Mouse (Mus musculus) liver, embryonic 13.5 days (tissue): ENCODE measurements around the gene Alkbh6. TPM values are rescaled to one million over a fixed set of nuclear protein-coding genes. Genes with fewer than 3 reads are reported as not detected.

Experiments
- ATAC-seq: fragments of 200-750 bp; cut with Nextera tagmentation; 2 replicates; pipeline ENCODE4 v1.8.0; 2017; ENCODE audit warnings: low read depth, mild to moderate bottlenecking, moderate number of reproducible peaks, moderate library complexity
- DNase-seq: peaks from one replicate; pipeline ENCODE4 v3.0.0; 2022
- H3K27ac ChIP-seq: fragments of 300-500 bp; sonication (generic); 2 replicates; pipeline ENCODE4 v1.5.1; 2015; ENCODE audit warnings: moderate library complexity, mild to moderate bottlenecking, inconsistent platforms
- H3K27me3 ChIP-seq: fragments of 300-500 bp; sonication (generic); 2 replicates; pipeline ENCODE4 v1.6.1; 2015; ENCODE audit warnings: mild to moderate bottlenecking, inconsistent platforms
- H3K36me3 ChIP-seq: fragments of 300-500 bp; sonication (generic); 2 replicates; pipeline ENCODE4 v1.6.1; 2015; ENCODE audit warnings: mild to moderate bottlenecking, inconsistent platforms
- H3K4me1 ChIP-seq: fragments of 300-500 bp; sonication (generic); replicated peaks from 2 replicates; pipeline ENCODE4 v1.6.1; 2015; ENCODE audit warnings: inconsistent platforms
- H3K4me2 ChIP-seq: fragments of 300-500 bp; sonication (generic); 2 replicates; pipeline ENCODE4 v1.6.1; 2015; ENCODE audit warnings: inconsistent platforms, mild to moderate bottlenecking, moderate library complexity
- H3K4me3 ChIP-seq: fragments of 300-500 bp; sonication (generic); replicated peaks from 2 replicates; pipeline ENCODE4 v1.5.1; 2015; ENCODE audit warnings: mild to moderate bottlenecking, inconsistent platforms
- H3K9ac ChIP-seq: fragments of 300-500 bp; sonication (generic); 2 replicates; pipeline ENCODE4 v1.6.1; 2015; ENCODE audit warnings: mild to moderate bottlenecking, inconsistent platforms
- H3K9me3 ChIP-seq: fragments of 300-500 bp; sonication (generic); replicated peaks from 2 replicates; pipeline ENCODE4 v1.6.1; 2016; ENCODE audit warnings: inconsistent platforms
- WGBS: fragments of 180-500 bp; shearing (Covaris S2); methylation state at CpG from one replicate; pipeline ENCODE4 v1.1.7; 2015; ENCODE audit not compliant: insufficient replicate concordance; 5-methylcytosine and 5-hydroxymethylcytosine counted together
- polyA plus RNA-seq: library from polyadenylated mRNA; unstranded; fragments of >200 nt; fragmentation: Nextera tagmentation; extraction: Ambion mirVana; gene quantifications from 2 replicates; pipeline ENCODE4 v1.2.1, GENCODE M21; 2015

Gene Alkbh6
- polyA plus RNA-seq, result 17.2 and 18.9 TPM in 2 replicates

- Histone ChIP-seq H3K4me1 (peaks cover 21% of the 10 kb centered on the region), H3K9ac (peak within 1 kb of the TSS; percentile 69), H3K27ac (peak within 1 kb of the TSS; percentile 13; the same call in 1 of the 2 replicates), H3K4me2 (peak within 1 kb of the TSS; percentile 87), H3K27me3 (no peaks in the 10 kb centered on the region), H3K9me3 (no peaks in the 10 kb centered on the region), H3K4me3 (peak within 1 kb of the TSS; percentile 69), H3K36me3 (0 out of 2 replicates have a peak, but pooled peaks cover 3% of the 10 kb centered on the region)
- peak; percentile 86 for DNase-seq
- peak; percentile 100 for ATAC-seq
- WGBS, result 6% methylated on average over 27 of the region's 27 CpGs
Measured at GRCm38 (mm10) chr7:30308076-30309005, at the start of gene Alkbh6. Alkbh6 (plus strand) TSS chr7:30308717.

DNA sequence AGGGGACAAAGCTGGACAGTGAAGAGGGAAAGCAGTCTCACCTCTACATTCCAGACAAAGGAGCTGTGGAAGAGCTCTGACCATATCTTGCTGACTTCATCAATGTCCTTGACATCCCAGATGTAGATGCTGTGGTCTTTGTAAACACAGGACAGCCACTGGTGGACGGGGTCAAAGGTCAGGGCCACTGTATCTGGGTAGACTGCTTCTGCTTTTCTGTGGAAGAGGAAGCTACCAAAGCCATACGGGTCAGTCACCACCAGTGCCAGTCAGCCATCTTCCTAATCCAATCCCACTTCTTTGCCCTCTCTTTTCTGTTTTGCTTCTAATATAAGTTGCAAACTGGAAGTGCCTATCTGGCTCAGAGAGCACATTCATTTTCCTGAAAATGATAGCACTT is 43.5 kb upstream of the Alkbh6 start:
- Histone ChIP-seq H3K4me1 (no peaks in the 10 kb centered on the region), H3K4me2 (no peak overlapping the region), H3K36me3 (peaks cover 82% of the 10 kb centered on the region), H3K27me3 (no peaks in the 10 kb centered on the region), H3K9me3 (no peaks in the 10 kb centered on the region), H3K4me3 (no peak overlapping the region), H3K9ac (no peak overlapping the region), H3K27ac (no peak overlapping the region)
- DNase-seq (no peak), ATAC-seq (no peak)
- WGBS, result 54% methylated on average over 2 of the region's 2 CpGs

DNA sequence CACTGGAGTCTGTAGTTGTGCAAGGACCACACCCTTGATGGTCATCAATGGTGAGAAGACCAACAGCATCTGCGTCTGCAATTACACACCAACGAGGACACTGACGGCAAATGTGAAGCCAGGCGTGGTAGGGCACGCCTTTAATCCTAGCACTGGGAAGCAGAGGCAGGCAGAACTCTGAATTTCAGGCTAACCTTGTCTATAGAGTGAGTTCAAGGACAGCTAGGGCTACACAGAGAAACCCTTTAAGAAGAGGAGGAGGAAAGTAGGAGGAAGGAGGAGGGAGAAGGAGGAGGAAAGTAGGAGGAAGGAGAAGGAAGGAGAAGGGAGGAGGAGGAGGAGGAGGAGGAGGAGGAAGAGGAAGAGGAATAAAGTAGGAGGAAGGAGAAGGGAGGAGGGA is 43.0 kb upstream of the Alkbh6 start:
- Histone ChIP-seq H3K9ac (no peak overlapping the region), H3K4me2 (no peak overlapping the region), H3K9me3 (no peaks in the 10 kb centered on the region), H3K27me3 (no peaks in the 10 kb centered on the region), H3K36me3 (peaks cover 83% of the 10 kb centered on the region), H3K4me3 (no peak overlapping the region), H3K27ac (no peak overlapping the region), H3K4me1 (no peaks in the 10 kb centered on the region)
- no peak for DNase-seq
- ATAC-seq, result no peak
- 76% methylated on average over 5 of the region's 5 CpGs for WGBS

GRCm38 (mm10) chr7:30265935-30266334 is 42.6 kb upstream of the Alkbh6 start:
- ATAC-seq (no peak), DNase-seq (no peak)
- peaks cover 84% of the 10 kb centered on the region for H3K36me3 ChIP-seq
- 83% methylated on average over 7 of the region's 7 CpGs for WGBS
- H3K4me3 ChIP-seq, result no peak overlapping the region
- H3K4me1 ChIP-seq, result no peaks in the 10 kb centered on the region
- no peaks in the 10 kb centered on the region for H3K27me3 ChIP-seq
- H3K9ac ChIP-seq, result no peak overlapping the region
- H3K9me3 ChIP-seq, result no peaks in the 10 kb centered on the region
- no peak overlapping the region for H3K27ac ChIP-seq
- no peak overlapping the region for H3K4me2 ChIP-seq

DNA sequence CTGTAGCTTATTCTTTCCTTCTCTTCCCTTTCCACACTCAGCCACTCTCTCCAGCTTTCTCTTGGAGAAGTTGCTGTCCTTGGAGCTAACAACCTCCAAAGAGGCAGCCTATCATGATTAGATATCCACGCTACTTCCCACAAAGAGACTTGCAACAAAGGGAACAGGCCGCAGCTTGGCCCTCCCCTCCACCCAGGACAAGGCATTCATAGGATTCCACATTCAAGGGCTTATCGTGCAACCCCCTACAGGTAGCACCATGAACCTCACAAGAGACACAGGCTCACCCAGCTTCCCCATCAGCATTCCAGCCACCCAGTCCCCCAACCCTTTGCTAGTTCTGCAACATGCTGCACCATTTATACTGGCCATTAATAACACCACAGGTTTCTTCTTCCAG is 41.7 kb upstream of the Alkbh6 start:
- H3K27me3 ChIP-seq, result no peaks in the 10 kb centered on the region
- no peak overlapping the region for H3K4me2 ChIP-seq
- H3K4me1 ChIP-seq, result no peaks in the 10 kb centered on the region
- no peaks in the 10 kb centered on the region for H3K9me3 ChIP-seq
- H3K4me3 ChIP-seq, result no peak overlapping the region
- ATAC-seq, result no peak
- H3K9ac ChIP-seq, result no peak overlapping the region
- no peak overlapping the region for H3K27ac ChIP-seq
- H3K36me3 ChIP-seq, result peaks cover 84% of the 10 kb centered on the region
- no peak for DNase-seq
- WGBS, result 75% methylated on average over 3 of the region's 3 CpGs

DNA sequence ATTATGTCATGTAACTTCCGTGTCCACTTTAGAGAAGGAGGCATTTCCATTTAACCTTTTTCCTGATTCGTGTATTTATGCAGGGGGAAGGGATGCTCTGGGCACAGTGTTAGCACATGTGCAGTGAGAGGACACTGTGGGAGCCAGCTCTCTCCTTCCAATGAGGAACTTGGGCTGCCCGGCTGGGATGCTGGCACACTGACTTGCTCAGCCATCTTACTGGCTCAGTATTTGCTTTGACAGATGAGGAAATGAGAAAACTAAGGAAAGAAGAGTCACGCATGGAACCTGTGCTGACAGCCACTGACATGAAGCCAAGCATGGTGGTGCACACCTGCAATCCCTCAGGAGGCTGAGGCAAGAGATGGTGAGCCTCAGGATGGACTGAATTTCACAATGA is 38.9 kb upstream of the Alkbh6 start:
- DNase-seq, result no peak
- no peaks in the 10 kb centered on the region for H3K9me3 ChIP-seq
- no peak overlapping the region for H3K4me3 ChIP-seq
- peaks cover 79% of the 10 kb centered on the region for H3K36me3 ChIP-seq
- H3K4me1 ChIP-seq, result no peaks in the 10 kb centered on the region
- H3K27me3 ChIP-seq, result no peaks in the 10 kb centered on the region
- no peak for ATAC-seq
- H3K9ac ChIP-seq, result no peak overlapping the region
- no peak overlapping the region for H3K4me2 ChIP-seq
- 66% methylated on average over 4 of the region's 4 CpGs for WGBS
- H3K27ac ChIP-seq, result no peak overlapping the region

GRCm38 (mm10) chr7:30274383-30274782 is 34.1 kb upstream of the Alkbh6 start:
- Histone ChIP-seq H3K27ac (no peak overlapping the region), H3K4me3 (no peak overlapping the region), H3K27me3 (no peaks in the 10 kb centered on the region), H3K36me3 (peaks cover 43% of the 10 kb centered on the region), H3K4me1 (peaks cover 22% of the 10 kb centered on the region), H3K9me3 (no peaks in the 10 kb centered on the region), H3K9ac (no peak overlapping the region), H3K4me2 (no peak overlapping the region)
- WGBS, result 73% methylated on average over 6 of the region's 6 CpGs
- DNase-seq, result no peak
- ATAC-seq, result no peak

GRCm38 (mm10) chr7:30278911-30279310 is 29.6 kb upstream of the Alkbh6 start:
- no peak for DNase-seq
- 51% methylated on average over 2 of the region's 2 CpGs for WGBS
- no peaks in the 10 kb centered on the region for H3K27me3 ChIP-seq
- peaks cover 36% of the 10 kb centered on the region for H3K4me1 ChIP-seq
- no peak for ATAC-seq
- 0 out of 2 replicates have a peak, but pooled peaks cover 4% of the 10 kb centered on the region for H3K36me3 ChIP-seq
- H3K27ac ChIP-seq, result no peak overlapping the region; the same call in 1 of the 2 replicates
- no peaks in the 10 kb centered on the region for H3K9me3 ChIP-seq
- H3K4me3 ChIP-seq, result peak overlapping the region; percentile 81
- peak overlapping the region; percentile 87 for H3K9ac ChIP-seq
- peak overlapping the region; percentile 87 for H3K4me2 ChIP-seq

DNA sequence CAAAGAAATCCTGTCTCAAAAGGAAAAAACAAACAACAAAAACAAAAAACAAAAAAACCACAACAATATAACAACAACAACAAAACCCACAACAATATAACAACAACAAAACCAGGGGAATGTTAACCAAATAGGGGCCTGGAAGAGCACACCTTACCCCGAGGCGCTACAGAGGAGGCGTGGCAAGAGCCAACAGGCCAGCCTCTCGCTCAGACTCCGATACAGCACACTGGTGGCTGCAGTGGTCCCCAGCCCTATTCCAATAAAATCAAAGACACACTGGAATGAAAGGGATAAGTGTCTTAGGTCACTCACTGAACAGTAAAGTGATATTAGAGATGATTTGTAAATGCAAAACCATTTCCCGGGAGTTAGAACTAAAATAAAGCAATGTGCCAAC is 29.0 kb upstream of the Alkbh6 start:
- Histone ChIP-seq H3K4me2 (peak overlapping the region; percentile 87), H3K4me3 (peak overlapping the region; percentile 81), H3K4me1 (peaks cover 36% of the 10 kb centered on the region), H3K36me3 (0 out of 2 replicates have a peak, but pooled peaks cover 4% of the 10 kb centered on the region), H3K27ac (peak overlapping the region; percentile 97), H3K9ac (peak overlapping the region; percentile 87), H3K27me3 (no peaks in the 10 kb centered on the region), H3K9me3 (no peaks in the 10 kb centered on the region)
- DNase-seq (no peak), ATAC-seq (peak; percentile 56)
- under 1% methylated on average over 6 of the region's 6 CpGs for WGBS

DNA sequence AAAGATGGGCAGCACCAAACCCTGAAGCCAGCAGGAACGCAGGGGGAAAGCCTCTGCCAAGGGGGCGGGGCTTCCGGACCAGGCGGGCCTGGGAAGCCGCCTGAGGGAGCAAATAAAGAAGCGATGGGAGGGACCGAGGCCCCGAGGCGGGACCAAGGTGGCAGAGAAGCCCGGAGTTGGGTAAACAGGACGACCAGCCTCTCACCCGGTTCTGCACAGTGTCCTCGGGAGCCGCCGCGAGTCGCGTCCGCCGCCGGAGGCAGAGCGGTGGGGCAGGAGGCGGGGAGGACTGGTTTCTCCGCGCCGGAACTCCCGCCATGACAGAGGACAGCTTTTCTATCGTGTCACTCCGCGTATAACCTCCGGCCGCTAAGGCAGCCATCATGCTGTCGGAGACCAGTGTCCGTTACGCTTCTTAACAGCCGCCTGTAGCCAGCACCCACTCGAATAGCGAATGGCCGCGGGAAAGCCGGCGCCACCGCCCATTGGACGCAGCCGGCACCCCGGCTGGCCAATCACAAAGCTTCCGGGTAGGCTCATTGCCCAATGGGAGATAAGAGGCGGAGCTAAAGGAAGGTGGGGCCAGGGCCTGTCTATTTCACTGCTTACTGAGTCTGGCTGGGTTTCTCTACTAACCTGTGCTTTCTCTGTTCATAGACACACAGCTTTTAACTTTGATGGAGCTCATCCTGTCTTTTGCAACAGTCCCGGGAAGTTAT is 28.4 kb upstream of the Alkbh6 start, which contains the start of the genes Thap8 and Wdr62:
TSS of gene Thap8 (plus strand) at position 144 of the 719 bp plus-strand sequence.
TSS of gene Wdr62 (minus strand) at position 469 of the 719 bp plus-strand sequence.
- 0% methylated on average over 48 of the region's 49 CpGs for WGBS
- H3K27me3 ChIP-seq, result no peaks in the 10 kb centered on the region
- H3K36me3 ChIP-seq, result 0 out of 2 replicates have a peak, but pooled peaks cover 4% of the 10 kb centered on the region
- H3K4me2 ChIP-seq, result peak within 1 kb of the TSS; percentile 87
- ATAC-seq, result peak; percentile 89
- H3K9me3 ChIP-seq, result no peaks in the 10 kb centered on the region
- peak within 1 kb of the TSS; percentile 87 for H3K9ac ChIP-seq
- peaks cover 36% of the 10 kb centered on the region for H3K4me1 ChIP-seq
- peak within 1 kb of the TSS; percentile 97 for H3K27ac ChIP-seq
- peak; percentile 92 for DNase-seq
- peak within 1 kb of the TSS; percentile 81 for H3K4me3 ChIP-seq

DNA sequence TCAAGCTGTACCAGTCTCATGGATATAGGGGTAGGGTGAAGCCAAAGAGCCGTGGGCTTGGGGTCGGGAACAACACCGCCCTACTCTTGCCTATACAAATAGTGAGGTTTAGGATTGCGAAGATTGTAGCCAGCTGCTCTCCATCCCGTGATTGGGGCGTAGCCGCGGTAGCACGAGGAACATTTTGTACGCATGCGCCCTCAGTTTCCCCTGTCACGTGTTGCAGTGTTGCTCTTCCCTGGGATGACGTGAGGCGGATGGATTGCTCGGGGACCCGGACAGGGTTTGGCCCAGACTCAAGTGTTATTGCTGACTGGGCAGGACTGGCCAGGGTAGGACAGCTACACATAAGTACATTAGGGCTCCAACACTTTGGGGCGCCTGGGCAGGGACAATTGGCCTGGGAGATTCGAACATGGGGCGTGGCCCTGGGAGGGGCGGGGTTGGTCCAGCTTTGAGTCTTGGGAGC is 27.8 kb upstream of the Alkbh6 start:
- ATAC-seq (peak; percentile 49), DNase-seq (peak; percentile 73)
- Histone ChIP-seq H3K4me2 (peak overlapping the region; percentile 87), H3K4me1 (peaks cover 36% of the 10 kb centered on the region), H3K4me3 (peak overlapping the region; percentile 81), H3K36me3 (0 out of 2 replicates have a peak, but pooled peaks cover 4% of the 10 kb centered on the region), H3K27me3 (no peaks in the 10 kb centered on the region), H3K9ac (peak overlapping the region; percentile 62), H3K9me3 (no peaks in the 10 kb centered on the region), H3K27ac (peak overlapping the region; percentile 97)
- 0% methylated on average over 20 of the region's 20 CpGs for WGBS
